Mouse (Mus musculus) cerebellum, adult 2 months (tissue): ENCODE results near the gene Uba6.

Experiments
- CTCF ChIP-seq: fragments of 200-500 bp; IDR thresholded peaks from 2 replicates; pipeline ENCODE4 v1.5.1; 2011; ENCODE audit warnings: low read depth, mild to moderate bottlenecking, control low read depth, low read length, moderate library complexity, borderline replicate concordance; ENCODE audit not compliant: insufficient read depth
- POLR2A ChIP-seq: fragments of 200-500 bp; IDR thresholded peaks from 2 replicates; pipeline ENCODE4 v1.6.1; 2011; ENCODE audit warnings: low read length, control low read depth, borderline replicate concordance; ENCODE audit not compliant: insufficient read depth

DNA sequence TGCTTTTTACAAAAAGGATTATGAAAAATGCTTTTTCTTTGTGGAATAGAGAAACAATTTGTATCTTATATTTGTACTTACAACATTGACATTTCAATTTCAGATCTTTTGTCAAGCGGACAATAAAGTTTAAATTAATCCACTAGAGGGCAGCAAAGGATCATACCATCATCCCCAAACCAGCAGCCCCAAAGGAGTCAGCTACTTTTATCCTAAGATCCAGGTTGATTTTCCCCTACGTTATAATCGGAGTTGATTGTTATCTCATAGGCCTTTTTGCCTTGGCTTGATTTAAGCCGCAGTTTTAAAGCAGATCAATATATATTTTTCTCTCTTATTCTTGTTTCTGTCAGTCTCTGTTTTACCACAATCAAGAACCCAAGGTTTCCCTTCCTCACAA lies 18.8 kb upstream of the Uba6 start:
- TF ChIP-seq CTCF (peak; percentile 21; the same call in 1 of the 2 replicates), POLR2A (no peak)
